Mouse (Mus musculus): Measurements from ENCODE around the gene Kif1bp.
"Not testable (repeated sequence)": the region's sequence is repeated elsewhere in the genome, so short reads cannot be mapped to it uniquely, and the experiment has no call there.

Gene Kif1bp

GRCm38 (mm10) chr10:62511528-62511927 lies 66.7 kb downstream of the Kif1bp start:
- no peak for DNase-seq (ENCODE audit: low read depth, low spot score)

- no peak for DNase-seq (ENCODE audit: low read depth, low spot score)
Measured at GRCm38 (mm10) chr10:62509032-62509656, 69.1 kb downstream of the Kif1bp start.

GRCm38 (mm10) chr10:62508459-62508858 lies 69.8 kb downstream of the Kif1bp start:
- no peak for DNase-seq (ENCODE audit: low read depth, low spot score)

- peak; percentile 27 for DNase-seq (ENCODE audit: low read depth, low spot score)
Measured at GRCm38 (mm10) chr10:62507591-62508308, 70.5 kb downstream of the Kif1bp start.

- DNase-seq (ENCODE audit: low read depth, low spot score): no peak
Measured at GRCm38 (mm10) chr10:62507071-62507470, 71.2 kb downstream of the Kif1bp start.

GRCm38 (mm10) chr10:62506019-62506556 lies 72.2 kb downstream of the Kif1bp start:
- no peak for DNase-seq (ENCODE audit: low read depth, low spot score)

GRCm38 (mm10) chr10:62505224-62505983 lies 72.9 kb downstream of the Kif1bp start:
- DNase-seq (ENCODE audit: low read depth, low spot score): no peak

- DNase-seq (ENCODE audit: low read depth, low spot score): no peak
Measured at GRCm38 (mm10) chr10:62503836-62504628, 74.2 kb downstream of the Kif1bp start.

- no peak for DNase-seq (ENCODE audit: low read depth, low spot score)
Measured at GRCm38 (mm10) chr10:62503353-62503752, 74.9 kb downstream of the Kif1bp start.

- no peak for DNase-seq (ENCODE audit: low read depth, low spot score)
Measured at GRCm38 (mm10) chr10:62501951-62502350, 76.3 kb downstream of the Kif1bp start.

- DNase-seq (ENCODE audit: low read depth, low spot score): no peak
Measured at GRCm38 (mm10) chr10:62500916-62501615, 77.2 kb downstream of the Kif1bp start.

- peak; percentile 78 for DNase-seq (ENCODE audit: low read depth, low spot score)
Measured at GRCm38 (mm10) chr10:62500088-62500915, 78.0 kb downstream of the Kif1bp start.

GRCm38 (mm10) chr10:62491681-62492080 lies 86.6 kb downstream of the Kif1bp start:
- not testable (repeated sequence) for DNase-seq (ENCODE audit: low read depth, low spot score)

Data from ES-CJ7 (cell line).